Mouse (Mus musculus) limb, embryonic 13.5 days (tissue): Measurements from ENCODE around the gene Cldn34d. TPM values are rescaled to one million over a fixed set of nuclear protein-coding genes. Genes with fewer than 3 reads are reported as not detected.

Experiments used
- ATAC-seq: fragments of 200-750 bp; cut with Nextera tagmentation; 2 replicates; pipeline ENCODE4 v1.8.0; 2017; ENCODE audit warnings: low read depth, moderate number of reproducible peaks, moderate TSS enrichment; ENCODE audit not compliant: low FRiP score
- H3K27ac ChIP-seq: fragments of 300-500 bp; sonication (generic); 2 replicates; pipeline ENCODE4 v1.5.1; 2015; ENCODE audit warnings: inconsistent platforms, mild to moderate bottlenecking, moderate library complexity
- H3K27me3 ChIP-seq: fragments of 300-500 bp; sonication (generic); 2 replicates; pipeline ENCODE4 v1.6.1; 2015; ENCODE audit warnings: mild to moderate bottlenecking, inconsistent platforms
- H3K36me3 ChIP-seq: fragments of 300-500 bp; sonication (generic); 2 replicates; pipeline ENCODE4 v1.6.1; 2015; ENCODE audit warnings: inconsistent platforms, mild to moderate bottlenecking, moderate library complexity
- H3K4me1 ChIP-seq: fragments of 300-500 bp; sonication (generic); 2 replicates; pipeline ENCODE4 v1.6.1; 2015; ENCODE audit warnings: inconsistent platforms
- H3K4me2 ChIP-seq: fragments of 300-500 bp; sonication (generic); replicated peaks from 2 replicates; pipeline ENCODE4 v1.6.1; 2015; ENCODE audit warnings: inconsistent platforms, mild to moderate bottlenecking, moderate library complexity
- H3K4me3 ChIP-seq: fragments of 300-500 bp; sonication (generic); 2 replicates; pipeline ENCODE4 v1.5.1; 2015; ENCODE audit warnings: moderate library complexity, mild to moderate bottlenecking, inconsistent platforms
- H3K9ac ChIP-seq: fragments of 300-500 bp; sonication (generic); 2 replicates; pipeline ENCODE4 v1.6.1; 2015; ENCODE audit warnings: mild to moderate bottlenecking, inconsistent platforms
- H3K9me3 ChIP-seq: fragments of 300-500 bp; sonication (generic); 2 replicates; pipeline ENCODE4 v1.6.1; 2016; ENCODE audit warnings: inconsistent platforms
- WGBS: fragments of 180-500 bp; shearing (Covaris S2); methylation state at CpG from one replicate; pipeline ENCODE4 v1.1.7; 2015; 5-methylcytosine and 5-hydroxymethylcytosine counted together
- polyA plus RNA-seq: library from polyadenylated mRNA; unstranded; fragments of >200 nt; fragmentation: Nextera tagmentation; extraction: Ambion mirVana; gene quantifications from 2 replicates; pipeline ENCODE4 v1.2.1, GENCODE M21; 2015

Gene Cldn34d
- polyA plus RNA-seq = not detected in 2 replicates

GRCm38 (mm10) chrX:76602824-76603223, at the start of gene Cldn34d:
TSS of gene Cldn34d (minus strand) at chrX:76602924.
- no peak within 1 kb of the TSS for H3K4me3 ChIP-seq
- no peak within 1 kb of the TSS for H3K27ac ChIP-seq
- H3K36me3 ChIP-seq = no peaks in the 10 kb centered on the region
- H3K27me3 ChIP-seq = no peaks in the 10 kb centered on the region
- H3K9me3 ChIP-seq = peaks cover 4% of the 10 kb centered on the region
- no peak within 1 kb of the TSS for H3K4me2 ChIP-seq
- 87% methylated on average over 1 of the region's 1 CpGs for WGBS
- no peak for ATAC-seq
- no peak within 1 kb of the TSS for H3K9ac ChIP-seq
- no peaks in the 10 kb centered on the region for H3K4me1 ChIP-seq

- H3K4me2 ChIP-seq = no peak overlapping the region
- no peak overlapping the region for H3K27ac ChIP-seq
- 52% methylated on average over 5 of the region's 6 CpGs for WGBS
- no peak overlapping the region for H3K4me3 ChIP-seq
- H3K36me3 ChIP-seq = no peaks in the 10 kb centered on the region
- no peaks in the 10 kb centered on the region for H3K4me1 ChIP-seq
- H3K9ac ChIP-seq = no peak overlapping the region
- H3K9me3 ChIP-seq = peaks cover 4% of the 10 kb centered on the region
- no peaks in the 10 kb centered on the region for H3K27me3 ChIP-seq
- ATAC-seq = peak; percentile 100
These were observed 4.1 kb downstream of the Cldn34d start for GRCm38 (mm10) chrX:76598459-76599206.

Other genes with a start within 250 kb of the Cldn34d start
- not detected in 2 replicates for gene Cldn34b4, start 209.6 kb downstream of the Cldn34d start, polyA plus RNA-seq